14 mouse cellular contexts compared by ENCODE assay signal in the genomic region with DNA sequence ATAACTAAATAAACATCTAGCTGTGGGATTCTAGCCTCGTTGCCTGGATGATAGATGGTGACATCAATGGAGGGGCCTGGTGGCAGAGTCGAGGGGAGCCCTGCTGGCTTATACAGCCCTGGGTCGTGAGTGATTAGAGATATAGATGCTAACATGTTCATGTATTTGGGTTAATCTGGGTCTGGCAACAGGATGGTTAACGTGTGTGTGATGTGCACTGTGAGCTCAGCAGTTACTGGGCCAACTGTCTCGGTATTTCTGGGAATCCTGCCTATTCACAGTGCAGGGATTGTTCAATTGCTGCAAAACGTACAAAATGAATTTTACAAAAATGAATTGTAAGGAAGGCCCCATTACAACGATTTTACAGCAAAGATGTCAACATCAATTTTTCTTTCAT. TPM values are rescaled to one million over a fixed set of nuclear protein-coding genes. Genes with fewer than 3 reads are reported as not detected.
DNase-seq lines count a peak whose midpoint lies in the region; ATAC-seq and TF ChIP-seq lines count a peak whose summit lies in the region.
"Had no signal": no experiment of that assay in that cellular context is flagged by ENCODE, and none has a peak within 500 bp of the region (broad histone marks: within the 10 kb centered on the region; RNA-seq: fewer than 3 reads in every experiment).

No protein-coding gene starts in this region.

- no peaks in the 10 kb centered on the region for H3K9me3 ChIP-seq in forebrain, embryonic 14.5 days (replicated peaks; ENCODE audit: control insufficient read depth, low read length)
- no peaks in the 10 kb centered on the region for H3K9me3 ChIP-seq in forebrain, embryonic 12.5 days
- no peaks in the 10 kb centered on the region for H3K9me3 ChIP-seq in midbrain, embryonic 14.5 days (ENCODE audit: control insufficient read depth, low read length)
- H3K9me3 ChIP-seq: limb, embryonic 13.5 days had no signal

- H3K9ac ChIP-seq in forebrain, embryonic 14.5 days (ENCODE audit: low read length): peak overlapping the region; percentile 29; the same call in 1 of the 2 replicates
- H3K9ac ChIP-seq in forebrain, embryonic 12.5 days: no peak overlapping the region
- no peak overlapping the region; the same call in 1 of the 2 replicates for H3K9ac ChIP-seq in midbrain, embryonic 14.5 days (replicated peaks; ENCODE audit: low read length)
- H3K9ac ChIP-seq: limb, embryonic 13.5 days had no signal

- H3K4me2 ChIP-seq in forebrain, embryonic 14.5 days (ENCODE audit: low read length): peak overlapping the region; percentile 33
- no peak overlapping the region for H3K4me2 ChIP-seq in forebrain, embryonic 12.5 days
- no peak overlapping the region for H3K4me2 ChIP-seq in midbrain, embryonic 14.5 days (ENCODE audit: low read length)
- H3K4me2 ChIP-seq: limb, embryonic 13.5 days had no signal

- TF ChIP-seq POLR2A in brain, embryonic 14.5 days (IDR thresholded peaks at IDR 0.05; ENCODE audit: borderline replicate concordance, extremely low read depth, insufficient read depth, insufficient read length, poor library complexity, severe bottlenecking): no peak

- no peak overlapping the region for H3K4me3 ChIP-seq in forebrain, embryonic 14.5 days (ENCODE audit: low read depth, low read length)
- H3K4me3 ChIP-seq in forebrain, embryonic 12.5 days (replicated peaks): no peak overlapping the region
- H3K4me3 ChIP-seq in layer of hippocampus, adult 2 months: no peak overlapping the region
- H3K4me3 ChIP-seq in midbrain, embryonic 14.5 days (replicated peaks; ENCODE audit: low read depth, low read length): no peak overlapping the region
- H3K4me3 ChIP-seq: limb, embryonic 13.5 days had no signal

- peak; percentile 75 for DNase-seq in forebrain, embryonic 14.5 days (ENCODE audit: low spot score)
- no peak for DNase-seq in layer of hippocampus, adult 2 months (ENCODE audit: low spot score in 2 of 2)
- no peak for DNase-seq in layer of hippocampus, adult 11-12 months (ENCODE audit: low spot score)
- DNase-seq in brain, embryonic 14.5 days (ENCODE audit: low read depth): peak; percentile 83
- peak; percentile 56 for DNase-seq in midbrain, embryonic 14.5 days
- DNase-seq in natural killer cell, adult 2 months (ENCODE audit: low spot score in 2 of 2): no peak
- DNase-seq in left cerebral cortex, adult 18-20 months (ENCODE audit: low spot score in 2 of 2): no peak
- DNase-seq: gastrocnemius, postnatal 14 days; heart, postnatal 10 days; kidney, adult 9 months; lung, postnatal 10 days had no signal

- WGBS in forebrain, embryonic 14.5 days: 18% methylated on average over 7 of the region's 7 CpGs
- WGBS in forebrain, embryonic 12.5 days: 57% methylated on average over 7 of the region's 7 CpGs
- 20% methylated on average over 7 of the region's 7 CpGs for WGBS in midbrain, embryonic 14.5 days

- H3K4me1 ChIP-seq in forebrain, embryonic 14.5 days (ENCODE audit: control insufficient read depth, insufficient read depth, low read length): peaks cover 54% of the 10 kb centered on the region
- peaks cover 41% of the 10 kb centered on the region for H3K4me1 ChIP-seq in forebrain, embryonic 12.5 days
- H3K4me1 ChIP-seq in midbrain, embryonic 14.5 days (ENCODE audit: control insufficient read depth, insufficient read depth, low read length): peaks cover 38% of the 10 kb centered on the region
- H3K4me1 ChIP-seq: limb, embryonic 13.5 days had no signal

- no peak for TF ChIP-seq CTCF in layer of hippocampus, adult 2 months (conservative IDR thresholded peaks at IDR 0.05)
- no peak for TF ChIP-seq CTCF in brain, embryonic 14.5 days (IDR thresholded peaks at IDR 0.05; ENCODE audit: borderline replicate concordance, extremely low read depth, insufficient read depth, insufficient read length)

- no peaks in the 10 kb centered on the region for H3K27me3 ChIP-seq in forebrain, embryonic 14.5 days (replicated peaks; ENCODE audit: control insufficient read depth, insufficient read depth, low read length)
- no peaks in the 10 kb centered on the region for H3K27me3 ChIP-seq in forebrain, embryonic 12.5 days
- H3K27me3 ChIP-seq in midbrain, embryonic 14.5 days (ENCODE audit: control insufficient read depth, insufficient read depth, low read length): no peaks in the 10 kb centered on the region

- peaks cover 47% of the 10 kb centered on the region for H3K36me3 ChIP-seq in forebrain, embryonic 14.5 days (ENCODE audit: control insufficient read depth, insufficient read depth, low read length)
- peaks cover 24% of the 10 kb centered on the region for H3K36me3 ChIP-seq in forebrain, embryonic 12.5 days (replicated peaks)
- H3K36me3 ChIP-seq in midbrain, embryonic 14.5 days (ENCODE audit: control insufficient read depth, insufficient read depth, low read length): 0 out of 2 replicates have a peak, but pooled peaks cover 7% of the 10 kb centered on the region
- H3K36me3 ChIP-seq: limb, embryonic 13.5 days had no signal

- ATAC-seq in forebrain, embryonic 14.5 days: peak; percentile 19; the same call in 1 of the 2 replicates
- ATAC-seq in forebrain, embryonic 12.5 days (ENCODE audit: low FRiP score): no peak
- ATAC-seq in midbrain, embryonic 14.5 days (ENCODE audit: low FRiP score, low TSS enrichment): no peak

- peak overlapping the region; percentile 63; the same call in 1 of the 2 replicates for H3K27ac ChIP-seq in forebrain, embryonic 14.5 days (ENCODE audit: low read depth, low read length)
- no peak overlapping the region for H3K27ac ChIP-seq in forebrain, embryonic 12.5 days
- peak overlapping the region; percentile 2; the same call in 1 of the 2 replicates for H3K27ac ChIP-seq in layer of hippocampus, adult 2 months
- no peak overlapping the region for H3K27ac ChIP-seq in midbrain, embryonic 14.5 days (replicated peaks; ENCODE audit: low read depth, low read length)
- H3K27ac ChIP-seq: limb, embryonic 13.5 days had no signal

RNA-seq across cellular contexts. Expression of gene Meis2, which starts 20.6 kb away (rescaled TPM):
- polyA plus RNA-seq in forebrain, embryonic 14.5 days (2014; fragmentation: Nextera tagmentation; extraction: Ambion mirVana): 99.1 and 114 TPM in 2 replicates
- polyA plus RNA-seq in forebrain, embryonic 12.5 days (2016; fragmentation: Nextera tagmentation; extraction: Ambion mirVana): 104 and 111 TPM in 2 replicates
- 10 to 100 TPM; 43.2 to 45.9 TPM for total RNA-seq in layer of hippocampus, adult 2 months (2021)
- polyA plus RNA-seq in brain, embryonic 14.5 days (2012; rRNA removed): 134 and 209 TPM in 2 replicates
- 83.1 and 84.9 TPM in 2 replicates for polyA plus RNA-seq in midbrain, embryonic 14.5 days (2014; fragmentation: Nextera tagmentation; extraction: Ambion mirVana)
- 100 to 1,000 TPM; 109 to 117 TPM for total RNA-seq in left cerebral cortex, adult 18-20 months (2021)
- total RNA-seq: monocyte, adult 5-6 weeks had no signal

Comparison
In these comparisons a context has a peak if more than half of its experiments do, and no peak if none do; other contexts are left out.
1. H3K27ac ChIP-seq: peak in forebrain, embryonic 14.5 days (single experiment) and layer of hippocampus, adult 2 months (single experiment); none in forebrain, embryonic 12.5 days (single experiment) and midbrain, embryonic 14.5 days (single experiment).
2. DNase-seq: peak in forebrain, embryonic 14.5 days (single experiment), brain, embryonic 14.5 days (single experiment) and midbrain, embryonic 14.5 days (single experiment); none in layer of hippocampus, adult 2 months (0 of 2), layer of hippocampus, adult 11-12 months (single experiment), natural killer cell, adult 2 months (0 of 2) and left cerebral cortex, adult 18-20 months (0 of 2).